Mouse (Mus musculus) adrenal gland, postnatal 36 days (tissue): Measurements from ENCODE around the gene Tnrc6a. TPM values are rescaled to one million over a fixed set of nuclear protein-coding genes. Genes with fewer than 3 reads are reported as not detected.

Experiments used
- DNase-seq, 2 experiments: peaks; one replicate each; pipeline ENCODE4 v3.0.0; 2021; ENCODE audit warnings: mixed read lengths in 1 of 2
- total RNA-seq, 2 experiments: library from RNA; stranded (reverse); gene quantifications; 2 replicates each; pipeline ENCODE4 v1.2.3; 2021

The Tnrc6a gene
- total RNA-seq, 2 experiments from 2014 or later = 39.9 to 45.8 TPM

DNA sequence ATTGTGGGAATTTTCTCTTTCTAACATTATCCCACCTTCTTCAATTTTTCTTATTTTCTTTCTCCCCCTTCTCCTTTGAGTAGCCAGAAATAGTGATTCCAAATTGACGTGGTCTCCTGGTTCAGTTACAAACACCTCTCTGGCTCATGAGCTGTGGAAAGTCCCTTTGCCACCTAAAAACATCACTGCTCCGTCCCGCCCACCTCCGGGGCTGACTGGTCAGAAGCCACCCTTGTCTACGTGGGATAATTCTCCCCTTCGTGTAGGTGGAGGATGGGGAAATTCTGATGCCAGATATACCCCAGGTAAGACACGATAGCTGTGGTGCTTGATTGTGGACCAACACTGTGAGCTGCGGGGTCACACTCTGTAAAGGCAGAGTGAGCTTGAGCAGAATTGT lies 66.1 kb downstream of the Tnrc6a start:
- DNase-seq = no peak

DNA sequence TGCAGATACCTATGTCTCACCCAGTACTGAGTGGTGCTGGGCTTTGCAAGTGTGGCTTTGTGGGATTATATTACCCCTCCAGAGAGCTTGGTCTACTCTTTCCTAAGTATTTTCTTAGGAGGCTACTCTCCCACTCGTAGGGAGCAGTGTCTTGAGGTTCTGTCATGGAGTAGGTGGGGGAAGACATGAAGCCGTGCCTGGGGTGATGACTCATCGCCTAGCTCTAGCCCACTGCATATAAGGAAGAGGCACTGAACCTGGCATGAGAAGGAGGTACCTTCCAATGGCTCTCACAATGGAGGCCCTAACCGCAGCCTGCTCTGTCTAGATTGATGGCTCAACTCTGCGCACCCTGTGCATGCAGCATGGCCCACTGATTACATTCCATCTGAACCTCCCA lies 68.0 kb downstream of the Tnrc6a start:
- no peak for DNase-seq

DNA sequence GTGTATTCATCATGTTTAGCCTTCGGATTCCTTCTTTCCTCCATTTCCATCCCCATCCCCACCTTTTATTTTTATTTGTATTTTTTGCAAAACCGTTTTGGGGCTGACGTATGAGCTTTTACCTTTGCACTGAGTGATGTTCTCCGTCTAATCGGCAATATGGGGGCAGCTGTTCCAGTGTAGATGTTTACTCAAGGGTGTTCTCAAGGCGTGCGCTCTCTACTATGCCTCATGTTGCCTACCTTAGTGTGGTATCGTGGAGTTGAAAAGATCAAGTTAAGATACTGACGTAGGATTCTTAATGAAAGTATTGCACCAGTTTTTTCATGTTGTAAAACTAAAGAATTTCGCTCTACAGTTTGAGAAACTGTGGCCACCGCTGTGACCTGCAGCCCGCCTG lies 69.5 kb downstream of the Tnrc6a start:
- DNase-seq = no peak

- no peak for DNase-seq
Measured at GRCm38 (mm10) chr7:123194696-123195095, 71.0 kb downstream of the Tnrc6a start.

GRCm38 (mm10) chr7:123196432-123196831 lies 72.7 kb downstream of the Tnrc6a start:
- DNase-seq = no peak

GRCm38 (mm10) chr7:123198695-123199094 lies 75.0 kb downstream of the Tnrc6a start:
- DNase-seq = no peak

DNA sequence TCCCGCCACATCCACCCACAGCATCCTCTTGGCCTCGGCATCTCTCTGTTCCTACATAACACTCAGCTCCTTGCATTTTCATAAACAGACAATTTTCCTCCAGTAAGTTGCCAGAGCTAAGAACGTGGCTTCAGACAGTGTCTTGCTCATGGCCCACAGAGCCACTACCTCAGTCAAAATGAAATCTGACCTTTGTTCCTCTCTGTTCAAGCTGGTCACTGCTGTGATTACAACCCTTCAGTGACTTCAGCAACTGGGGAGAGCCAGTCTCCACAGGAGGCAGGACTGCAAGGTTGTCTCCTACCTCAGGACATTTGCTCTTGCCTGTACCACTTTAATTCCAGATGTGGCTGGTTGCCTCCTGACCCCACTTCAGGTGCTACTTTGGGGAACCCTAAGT lies 75.5 kb downstream of the Tnrc6a start:
- no peak for DNase-seq

DNA sequence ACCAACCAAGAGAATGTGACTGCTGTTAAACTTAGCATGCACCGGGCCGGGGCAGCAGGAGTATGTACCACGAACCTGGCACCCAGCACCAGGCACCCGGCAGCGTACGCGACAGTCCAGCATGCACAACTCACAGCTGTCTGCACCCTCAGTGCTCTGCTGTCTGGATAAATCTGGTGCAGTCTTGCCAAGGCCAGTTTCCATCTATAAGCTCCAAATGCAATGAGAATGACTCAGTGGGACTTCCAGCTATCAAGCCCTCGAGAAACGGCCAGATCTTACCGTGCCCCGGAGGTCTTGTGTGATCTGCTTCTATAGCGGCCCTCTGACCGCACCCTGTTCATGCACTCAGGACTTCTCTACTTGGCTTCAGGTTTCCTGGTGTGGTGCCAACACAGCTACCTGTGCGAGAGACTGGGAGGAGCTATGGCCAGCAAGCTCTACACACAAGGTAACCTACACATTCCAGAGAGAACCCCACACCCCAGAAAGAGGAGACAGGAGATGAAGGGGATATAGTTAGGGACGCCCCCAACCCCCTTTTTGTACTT lies 76.0 kb downstream of the Tnrc6a start:
- DNase-seq = no peak

DNA sequence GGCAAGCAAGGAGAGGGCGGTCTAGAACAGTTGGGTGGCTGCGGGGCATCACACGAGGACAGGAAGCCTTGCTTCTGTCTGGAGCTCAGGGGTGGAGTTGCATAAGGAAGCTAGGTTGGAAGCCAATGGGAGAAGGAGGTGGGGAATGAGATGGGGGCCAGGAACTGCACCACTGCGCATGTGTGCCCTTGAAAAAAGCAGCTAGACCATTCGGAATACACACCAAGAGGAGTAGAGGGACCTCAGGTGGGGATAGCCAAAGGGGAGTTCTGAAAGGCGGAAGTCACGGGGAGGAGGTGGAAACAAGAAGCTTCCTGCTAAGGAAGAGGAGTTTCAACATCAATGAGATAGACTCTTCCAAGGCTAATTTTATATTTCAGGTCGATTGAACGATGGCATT lies 77.0 kb downstream of the Tnrc6a start:
- DNase-seq = no peak

GRCm38 (mm10) chr7:123205261-123205660 lies 81.6 kb downstream of the Tnrc6a start:
- peak; percentile 58 to 77 for DNase-seq

DNA sequence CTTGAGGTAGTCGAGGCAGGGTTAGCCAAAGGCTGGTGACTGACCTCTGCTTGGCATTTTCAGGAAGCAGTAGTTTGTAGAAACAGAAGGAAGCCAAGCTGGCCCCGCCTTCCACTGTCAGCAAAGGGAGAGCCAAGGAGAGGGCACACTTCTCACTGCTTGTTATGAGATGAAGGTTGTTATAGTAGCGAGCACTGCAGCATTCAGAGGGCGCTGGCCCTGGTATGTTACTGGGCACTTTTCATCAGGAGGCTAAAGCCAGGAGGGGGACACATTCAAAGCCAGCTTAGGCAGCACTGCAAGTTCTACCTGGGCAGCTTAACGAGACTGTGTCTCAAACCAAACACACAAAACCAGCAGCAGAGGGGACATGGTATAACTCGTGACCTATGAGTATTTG lies 83.9 kb downstream of the Tnrc6a start:
- no peak for DNase-seq

DNA sequence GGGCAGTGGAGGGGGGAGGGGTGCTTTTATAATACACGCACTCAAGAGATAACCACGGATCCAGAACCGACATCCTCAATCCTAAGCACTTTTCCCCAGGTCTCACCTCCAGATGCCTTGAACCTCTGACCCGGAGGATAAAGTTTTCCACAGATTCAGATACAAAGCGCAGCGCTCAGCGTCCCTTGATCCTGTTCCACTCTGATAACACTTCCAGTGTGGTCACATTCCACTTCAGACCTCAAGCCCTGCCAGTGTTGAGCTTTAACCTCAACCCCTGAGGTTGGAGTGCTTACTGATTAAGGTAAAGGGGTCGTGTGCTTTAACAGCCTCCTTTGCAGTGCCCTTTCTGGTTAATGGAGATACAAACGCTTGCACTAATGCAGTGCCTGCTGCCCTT lies 86.2 kb downstream of the Tnrc6a start:
- DNase-seq = no peak

DNA sequence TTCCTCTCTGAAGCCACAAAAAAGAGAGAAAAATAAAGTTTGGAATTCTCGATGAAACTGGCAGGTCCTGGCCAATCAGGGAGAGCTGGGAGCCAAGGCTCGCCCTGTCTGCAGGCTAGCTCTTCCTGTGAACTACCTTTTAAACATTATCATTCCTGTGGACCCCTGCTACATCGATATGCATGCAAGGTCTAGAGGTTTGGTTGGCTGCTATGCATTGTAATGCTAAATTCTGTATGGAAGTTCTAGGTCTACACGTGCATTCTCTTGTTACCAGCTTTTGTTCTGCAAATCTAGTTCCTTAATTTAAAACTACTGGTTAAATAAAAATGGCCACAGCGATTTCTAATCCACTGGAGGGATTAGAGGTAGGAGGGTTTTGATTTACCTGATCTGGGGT lies 87.8 kb downstream of the Tnrc6a start:
- no peak for DNase-seq

- DNase-seq = no peak
Measured at GRCm38 (mm10) chr7:123212316-123212715, 88.6 kb downstream of the Tnrc6a start.

DNA sequence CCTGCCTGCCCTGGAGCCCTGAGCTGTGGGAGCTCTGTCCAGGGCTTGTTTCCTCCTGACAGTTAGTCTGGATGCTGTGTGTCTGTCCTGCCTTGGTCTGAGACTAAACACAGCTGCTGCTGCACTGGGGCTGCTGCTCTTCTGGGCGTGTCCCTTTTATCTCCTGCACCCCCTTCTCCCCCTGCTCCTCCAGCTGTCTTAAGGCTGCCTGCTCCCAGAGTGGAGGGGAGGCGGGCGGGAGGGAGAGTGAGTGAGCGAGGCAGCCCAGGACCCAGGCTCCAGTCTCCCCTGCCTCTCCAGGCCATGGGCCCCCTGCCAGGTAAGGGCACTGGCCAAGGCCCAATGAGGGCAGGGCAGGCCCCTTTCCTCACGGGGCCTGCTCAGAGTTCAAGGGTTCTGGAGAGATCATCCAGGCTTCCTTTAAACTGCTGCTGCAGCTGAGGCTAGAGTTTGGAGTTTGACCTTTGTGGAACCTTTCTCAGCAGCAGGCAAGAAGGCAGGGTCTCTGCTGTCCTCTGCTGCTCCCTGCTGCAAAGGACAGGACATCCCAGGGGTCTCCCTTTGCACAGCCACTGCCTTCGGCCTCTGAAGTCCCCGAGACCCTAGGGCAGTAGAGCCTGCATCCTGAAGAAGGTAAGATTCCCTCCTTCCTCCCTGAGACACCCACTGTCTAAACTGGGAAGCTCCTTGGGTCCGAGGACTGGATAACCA lies 90.8 kb downstream of the Tnrc6a start, which contains the start of gene Slc5a11:
TSS of gene Slc5a11 (plus strand) at position 416 of the 711 bp plus-strand sequence.
- no peak for DNase-seq

DNA sequence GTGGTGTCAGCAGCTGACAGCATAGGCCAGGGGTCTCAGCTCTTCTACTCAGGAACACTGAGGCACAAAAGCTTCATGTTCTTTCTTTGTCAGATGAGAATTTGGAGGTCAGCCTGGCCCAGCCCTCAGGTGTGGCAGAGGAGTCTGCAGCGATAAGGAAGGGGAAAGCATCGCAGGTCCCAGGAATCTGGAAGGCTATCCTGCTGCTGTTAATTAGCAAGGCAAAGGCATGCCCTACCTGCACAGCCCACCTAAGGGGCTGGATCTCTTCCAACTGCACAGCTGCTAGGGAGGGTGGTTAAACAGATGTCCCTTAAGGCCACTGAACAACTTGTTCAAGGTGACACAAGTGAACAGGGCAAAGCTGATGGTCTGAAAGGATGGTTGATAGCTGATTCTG lies 91.5 kb downstream of the Tnrc6a start:
- DNase-seq = no peak

DNA sequence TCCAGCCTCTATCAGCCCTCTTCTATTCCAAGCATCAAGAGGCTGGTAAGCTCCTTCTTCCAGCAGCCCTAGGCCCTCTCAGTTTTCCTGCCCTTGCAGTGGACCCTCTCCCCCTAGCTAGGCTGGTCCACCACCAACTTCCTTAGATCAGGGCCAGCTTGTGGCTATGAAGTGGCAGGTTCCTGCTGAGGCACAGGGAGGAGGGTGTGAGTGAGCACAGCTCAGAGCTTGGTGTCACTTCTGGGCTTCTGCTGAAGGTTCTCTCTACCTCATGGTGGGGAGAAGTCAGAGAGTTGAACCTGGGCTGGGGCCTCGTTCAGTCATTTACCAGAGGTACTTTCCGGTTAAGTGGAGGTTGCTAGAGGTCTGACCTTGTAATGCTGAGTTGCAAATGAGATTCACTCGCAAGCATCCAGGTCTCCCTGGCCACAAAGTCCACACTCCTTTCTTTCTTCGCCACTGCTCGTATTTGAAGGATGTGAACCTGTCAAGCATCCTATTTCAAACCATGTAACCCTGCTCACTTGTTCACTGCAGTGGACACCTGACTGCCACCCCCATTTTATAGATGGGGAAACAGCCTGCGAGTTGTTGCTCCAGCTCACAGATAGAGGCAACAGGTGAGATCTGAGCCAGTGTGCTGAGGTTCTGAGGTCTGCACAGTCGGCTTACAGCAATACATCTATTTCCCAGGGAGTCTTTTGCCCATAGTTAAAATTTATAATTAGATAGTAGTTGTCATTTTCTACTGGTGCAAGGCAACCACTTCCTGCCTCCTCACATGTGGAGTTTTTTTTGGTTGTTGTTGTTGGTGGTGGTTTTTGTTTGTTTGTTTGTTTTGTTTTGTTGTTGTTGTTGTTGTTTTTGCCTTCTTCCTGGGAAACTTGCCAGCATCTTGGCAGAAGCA lies 94.0 kb downstream of the Tnrc6a start:
- DNase-seq = no peak

- DNase-seq = no peak
Measured at GRCm38 (mm10) chr7:123218620-123219019, 94.9 kb downstream of the Tnrc6a start.

GRCm38 (mm10) chr7:123219781-123220632 lies 96.3 kb downstream of the Tnrc6a start:
- no peak for DNase-seq

DNA sequence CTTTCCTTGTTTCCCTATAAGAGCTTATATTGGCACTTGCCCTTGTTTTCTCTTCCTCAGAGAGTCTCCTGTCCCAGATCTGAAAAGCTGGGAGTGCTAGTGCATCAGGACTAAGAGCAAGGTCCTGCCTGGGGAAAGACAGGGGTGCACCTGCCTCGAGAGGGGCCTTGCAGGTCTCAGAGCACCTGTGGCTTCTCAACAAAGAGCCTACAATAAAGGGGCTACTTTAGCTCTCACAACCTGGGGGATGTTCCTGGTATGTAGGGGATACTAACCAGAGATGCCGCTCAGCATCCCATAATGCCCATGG lies 96.9 kb downstream of the Tnrc6a start:
- DNase-seq = no peak

- no peak for DNase-seq
Measured at GRCm38 (mm10) chr7:123224076-123224475, 100.4 kb downstream of the Tnrc6a start.

DNA sequence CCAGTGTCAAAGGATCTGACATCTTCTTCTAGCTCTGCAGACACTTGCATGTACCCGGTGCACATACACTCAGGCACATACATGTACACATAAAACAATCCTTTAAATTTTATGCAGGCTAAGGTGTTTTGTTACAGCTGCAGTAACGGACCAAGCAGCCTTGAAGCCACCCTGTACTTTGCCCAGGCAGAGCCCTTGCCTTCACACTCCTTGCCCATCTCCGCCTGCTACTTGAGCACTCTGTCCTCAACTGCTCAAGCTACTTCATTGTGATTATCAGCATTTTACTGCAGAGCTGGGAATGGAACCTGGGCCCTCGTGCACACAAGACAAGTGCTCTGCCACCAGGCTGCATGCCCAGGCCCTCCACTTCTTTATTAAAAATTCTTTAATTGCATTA lies 101.5 kb downstream of the Tnrc6a start:
- DNase-seq = no peak
